Mouse (Mus musculus): ENCODE results near the gene Fli1. TPM values are rescaled to one million over a fixed set of nuclear protein-coding genes. Genes with fewer than 3 reads are reported as not detected.

Gene Fli1
- polyA plus RNA-seq, 1 experiment from 2014 or later = 15.0 TPM

DNA sequence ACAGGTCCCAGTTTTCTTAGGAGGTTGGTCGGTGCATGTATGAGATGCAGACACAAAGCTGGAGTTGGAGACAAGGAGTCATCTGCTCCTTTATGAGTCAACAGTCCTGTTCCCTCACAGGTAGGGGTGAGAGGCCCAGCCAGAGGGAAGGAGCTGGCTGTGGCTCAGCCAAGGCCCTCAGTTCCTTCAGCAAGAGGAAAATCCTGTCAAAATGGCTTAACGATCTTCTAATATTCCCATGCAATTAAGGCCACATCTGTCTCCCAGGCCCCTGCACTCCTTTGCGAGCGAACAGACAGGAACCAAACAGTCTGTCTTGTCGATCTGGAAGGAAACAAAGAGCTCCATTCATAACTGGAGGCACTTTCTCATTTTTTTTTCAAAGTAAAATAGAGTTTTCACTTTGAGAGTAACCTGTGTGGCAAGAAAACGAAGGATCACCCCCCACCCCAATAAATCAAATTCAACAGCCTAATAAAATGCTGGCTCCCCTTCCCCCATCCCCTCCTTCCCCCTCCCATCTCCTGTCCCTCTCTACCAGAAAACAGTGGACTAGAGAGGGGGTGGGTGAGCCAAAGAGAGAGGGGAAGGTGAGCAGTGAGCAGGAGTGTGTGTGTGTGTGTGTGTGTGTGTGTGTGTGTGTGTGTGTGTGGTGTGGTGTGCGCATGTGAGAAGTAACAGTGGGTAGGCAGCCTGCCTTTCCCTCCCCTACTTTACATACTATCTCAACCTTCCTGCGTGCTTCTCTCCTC lies 47.6 kb downstream of the Fli1 start:
- no peaks in the 10 kb centered on the region for H3K36me3 ChIP-seq (ENCODE audit: control insufficient read depth, insufficient read depth, low read length)
- 17% methylated on average over 8 of the region's 8 CpGs for WGBS
- no peak for DNase-seq (ENCODE audit: low spot score)
- no peaks in the 10 kb centered on the region for H3K9me3 ChIP-seq (ENCODE audit: control insufficient read depth, low read length)
- no peak overlapping the region for H3K4me3 ChIP-seq (ENCODE audit: low read depth, low read length)
- no peak overlapping the region for H3K9ac ChIP-seq (ENCODE audit: low read length)
- peaks cover 11% of the 10 kb centered on the region for H3K4me1 ChIP-seq (replicated peaks; ENCODE audit: control insufficient read depth, insufficient read depth, low read length)
- no peaks in the 10 kb centered on the region for H3K27me3 ChIP-seq (replicated peaks; ENCODE audit: control insufficient read depth, insufficient read depth, low read length)
- peak overlapping the region; percentile 24; the same call in 1 of the 2 replicates for H3K4me2 ChIP-seq (ENCODE audit: low read length)
- no peak overlapping the region for H3K27ac ChIP-seq (ENCODE audit: low read depth)
- ATAC-seq (replicated peaks; ENCODE audit: low FRiP score, low TSS enrichment, low read depth) = no peak; the same call in 1 of the 2 replicates

DNA sequence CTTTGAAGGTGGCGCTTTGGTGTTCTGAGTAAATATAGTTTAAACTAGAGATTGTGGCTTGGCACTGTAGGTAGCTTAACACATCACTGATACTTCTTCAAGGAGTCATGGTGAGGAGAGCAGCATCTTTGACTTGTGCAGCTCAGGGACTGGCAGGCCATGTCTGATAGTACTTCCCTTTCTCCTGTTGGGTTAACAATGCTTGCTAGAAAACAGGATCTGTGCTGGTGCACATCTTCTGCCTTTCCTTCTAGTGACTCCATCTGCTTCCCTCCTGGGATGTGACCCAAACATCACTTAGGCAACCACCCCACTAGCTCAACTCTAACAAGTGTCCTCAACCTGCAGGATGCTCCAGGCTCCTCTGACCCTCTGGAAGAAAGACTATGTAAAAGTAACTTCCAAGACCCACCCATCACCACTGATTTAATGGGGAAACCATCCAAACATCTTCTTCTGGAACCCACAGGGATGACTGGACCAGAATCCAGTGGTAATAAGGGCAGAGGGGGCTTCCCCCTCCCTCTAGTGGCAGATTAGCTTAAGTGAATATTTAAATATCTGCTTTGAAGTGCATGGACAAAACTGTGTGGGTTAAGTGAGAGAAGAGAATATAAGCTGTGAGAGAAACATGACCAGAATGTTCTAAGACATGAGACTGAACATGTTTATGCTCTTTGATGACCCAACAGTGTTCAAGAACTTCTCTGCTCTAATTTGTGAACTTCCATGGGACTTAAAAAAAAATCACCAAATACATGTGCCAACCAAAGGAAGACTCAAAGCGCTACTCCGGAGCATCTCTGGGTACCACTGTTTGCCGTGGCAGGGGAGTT lies 48.9 kb downstream of the Fli1 start:
- DNase-seq (ENCODE audit: low spot score) = no peak
- H3K27ac ChIP-seq (ENCODE audit: low read depth) = no peak overlapping the region
- H3K36me3 ChIP-seq (ENCODE audit: control insufficient read depth, insufficient read depth, low read length) = no peaks in the 10 kb centered on the region
- peaks cover 8% of the 10 kb centered on the region for H3K4me1 ChIP-seq (replicated peaks; ENCODE audit: control insufficient read depth, insufficient read depth, low read length)
- no peak for ATAC-seq (replicated peaks; ENCODE audit: low FRiP score, low TSS enrichment, low read depth)
- no peaks in the 10 kb centered on the region for H3K27me3 ChIP-seq (replicated peaks; ENCODE audit: control insufficient read depth, insufficient read depth, low read length)
- H3K9ac ChIP-seq (ENCODE audit: low read length) = no peak overlapping the region
- WGBS = 84% methylated on average over 4 of the region's 4 CpGs
- no peaks in the 10 kb centered on the region for H3K9me3 ChIP-seq (ENCODE audit: control insufficient read depth, low read length)
- H3K4me3 ChIP-seq (ENCODE audit: low read depth, low read length) = no peak overlapping the region
- no peak overlapping the region for H3K4me2 ChIP-seq (ENCODE audit: low read length)

DNA sequence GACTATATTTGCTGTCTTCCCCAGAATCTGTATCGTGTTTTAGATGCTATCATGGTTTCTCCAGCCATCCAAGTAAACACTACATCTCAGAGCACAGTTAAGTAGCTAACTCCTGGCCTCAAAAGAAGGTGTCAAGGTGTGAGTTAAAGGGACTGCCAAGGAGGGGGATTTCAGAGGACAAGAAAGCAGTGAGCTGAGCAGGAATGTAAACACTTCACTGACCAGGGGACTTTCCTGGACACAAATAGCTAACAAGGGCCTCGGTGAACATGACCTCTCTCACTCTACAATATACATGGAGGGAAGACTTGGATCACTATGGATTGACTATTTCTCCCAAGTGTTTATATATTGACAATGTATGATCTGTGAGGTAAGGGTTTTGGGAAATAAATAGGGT lies 49.9 kb downstream of the Fli1 start:
- WGBS = 35% methylated on average over 2 of the region's 2 CpGs
- no peak for ATAC-seq (replicated peaks; ENCODE audit: low FRiP score, low TSS enrichment, low read depth)

DNA sequence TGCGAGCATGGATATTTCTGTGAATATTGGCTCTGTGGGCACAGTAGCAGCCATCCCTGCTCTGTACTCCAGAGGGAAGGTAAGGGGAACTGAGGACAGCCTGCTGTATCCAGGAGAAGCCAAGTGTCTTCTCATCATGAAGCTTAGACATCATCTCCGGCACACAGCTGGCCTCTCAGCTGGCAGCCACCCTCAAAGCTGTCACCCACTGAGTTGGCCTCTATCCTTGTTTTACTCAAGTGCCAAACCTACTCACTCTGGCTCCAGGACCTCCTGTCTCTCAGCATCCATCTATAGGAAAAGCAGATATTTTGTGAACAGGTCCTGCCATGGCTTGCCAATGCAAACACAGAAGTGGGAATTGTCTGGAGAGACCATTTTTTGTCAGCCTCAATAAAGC lies 51.2 kb downstream of the Fli1 start:
- Histone ChIP-seq H3K9ac (ENCODE audit: low read length) (no peak overlapping the region), H3K36me3 (ENCODE audit: control insufficient read depth, insufficient read depth, low read length) (no peaks in the 10 kb centered on the region), H3K27ac (ENCODE audit: low read depth) (no peak overlapping the region), H3K4me1 (replicated peaks; ENCODE audit: control insufficient read depth, insufficient read depth, low read length) (peaks cover 8% of the 10 kb centered on the region), H3K4me2 (ENCODE audit: low read length) (no peak overlapping the region), H3K9me3 (ENCODE audit: control insufficient read depth, low read length) (no peaks in the 10 kb centered on the region), H3K27me3 (replicated peaks; ENCODE audit: control insufficient read depth, insufficient read depth, low read length) (no peaks in the 10 kb centered on the region), H3K4me3 (ENCODE audit: low read depth, low read length) (no peak overlapping the region)
- DNase-seq (ENCODE audit: low spot score) = no peak
- WGBS = 95% methylated on average over 2 of the region's 2 CpGs
- no peak for ATAC-seq (replicated peaks; ENCODE audit: low FRiP score, low TSS enrichment, low read depth)

More for the DNA sequence above, 49.9 kb downstream of the Fli1 start:
- peaks cover 8% of the 10 kb centered on the region for H3K4me1 ChIP-seq (replicated peaks; ENCODE audit: control insufficient read depth, insufficient read depth, low read length)
- no peak overlapping the region for H3K27ac ChIP-seq (ENCODE audit: low read depth)
- H3K4me3 ChIP-seq (ENCODE audit: low read depth, low read length) = no peak overlapping the region
- H3K9ac ChIP-seq (ENCODE audit: low read length) = no peak overlapping the region
- no peaks in the 10 kb centered on the region for H3K27me3 ChIP-seq (replicated peaks; ENCODE audit: control insufficient read depth, insufficient read depth, low read length)
- H3K4me2 ChIP-seq (ENCODE audit: low read length) = no peak overlapping the region
- DNase-seq (ENCODE audit: low spot score) = no peak
- H3K36me3 ChIP-seq (ENCODE audit: control insufficient read depth, insufficient read depth, low read length) = no peaks in the 10 kb centered on the region
- H3K9me3 ChIP-seq (ENCODE audit: control insufficient read depth, low read length) = no peaks in the 10 kb centered on the region

DNA sequence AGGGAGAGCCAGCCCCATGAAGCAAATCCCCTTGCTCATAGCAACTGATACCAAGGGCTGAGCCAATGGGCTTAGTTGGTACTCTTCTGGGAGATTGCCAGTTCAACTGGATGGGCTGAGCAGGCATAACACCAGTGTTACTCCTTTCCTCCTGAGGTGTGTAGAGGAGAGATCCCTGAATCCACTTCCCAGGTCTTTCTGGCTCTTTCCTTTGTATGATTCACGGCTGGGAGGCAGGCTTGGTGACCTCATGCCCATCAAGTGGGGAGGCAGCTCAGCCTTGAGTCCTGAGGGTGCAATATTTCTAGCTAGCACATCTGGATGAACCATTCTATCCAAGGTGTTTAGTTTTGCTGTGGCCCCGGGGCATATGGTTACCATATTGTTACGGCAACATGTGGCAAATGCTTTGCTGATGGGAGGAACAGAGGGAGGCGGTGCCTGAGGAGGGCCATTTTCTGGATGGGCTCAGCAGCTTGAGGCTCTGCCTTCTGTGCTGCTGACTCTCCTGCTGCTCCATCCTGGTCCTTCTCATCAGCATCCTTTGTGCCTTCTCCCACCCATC lies 52.8 kb downstream of the Fli1 start:
- no peak for ATAC-seq (replicated peaks; ENCODE audit: low FRiP score, low TSS enrichment, low read depth)

DNA sequence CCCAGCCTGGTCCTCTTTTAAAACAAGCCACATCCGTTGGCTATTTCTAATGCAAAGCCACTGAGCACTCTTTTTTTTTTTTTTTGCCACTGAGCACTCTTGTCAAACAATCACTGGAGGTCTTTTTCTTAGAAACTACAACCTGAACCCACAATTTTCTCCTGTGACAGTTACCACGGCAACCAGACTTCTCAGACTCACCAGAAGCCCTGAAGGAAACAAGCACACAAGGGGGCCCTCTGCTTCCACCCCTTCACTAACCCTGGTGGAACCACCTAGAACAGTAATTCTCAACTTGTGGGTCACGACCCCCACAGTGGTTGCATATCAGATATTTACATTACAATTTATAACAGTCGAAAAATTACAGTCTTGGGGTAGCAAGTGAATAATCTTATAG lies 53.3 kb downstream of the Fli1 start:
- H3K36me3 ChIP-seq (ENCODE audit: control insufficient read depth, insufficient read depth, low read length) = no peaks in the 10 kb centered on the region
- no peaks in the 10 kb centered on the region for H3K9me3 ChIP-seq (ENCODE audit: control insufficient read depth, low read length)
- WGBS = 55% methylated on average over 4 of the region's 4 CpGs
- no peak overlapping the region for H3K4me3 ChIP-seq (ENCODE audit: low read depth, low read length)
- DNase-seq (ENCODE audit: low spot score) = no peak
- no peak overlapping the region for H3K4me2 ChIP-seq (ENCODE audit: low read length)
- no peak overlapping the region for H3K27ac ChIP-seq (ENCODE audit: low read depth)
- no peaks in the 10 kb centered on the region for H3K4me1 ChIP-seq (replicated peaks; ENCODE audit: control insufficient read depth, insufficient read depth, low read length)
- no peaks in the 10 kb centered on the region for H3K27me3 ChIP-seq (replicated peaks; ENCODE audit: control insufficient read depth, insufficient read depth, low read length)
- H3K9ac ChIP-seq (ENCODE audit: low read length) = no peak overlapping the region
- no peak for ATAC-seq (replicated peaks; ENCODE audit: low FRiP score, low TSS enrichment, low read depth)

More for the DNA sequence above, 52.8 kb downstream of the Fli1 start:
- H3K4me1 ChIP-seq (replicated peaks; ENCODE audit: control insufficient read depth, insufficient read depth, low read length) = no peaks in the 10 kb centered on the region; the same call in 1 of the 2 replicates
- H3K4me3 ChIP-seq (ENCODE audit: low read depth, low read length) = no peak overlapping the region
- H3K9me3 ChIP-seq (ENCODE audit: control insufficient read depth, low read length) = no peaks in the 10 kb centered on the region
- H3K4me2 ChIP-seq (ENCODE audit: low read length) = no peak overlapping the region
- no peak overlapping the region for H3K27ac ChIP-seq (ENCODE audit: low read depth)
- DNase-seq (ENCODE audit: low spot score) = no peak
- no peaks in the 10 kb centered on the region for H3K27me3 ChIP-seq (replicated peaks; ENCODE audit: control insufficient read depth, insufficient read depth, low read length)
- WGBS = 82% methylated on average over 4 of the region's 4 CpGs
- H3K9ac ChIP-seq (ENCODE audit: low read length) = no peak overlapping the region
- H3K36me3 ChIP-seq (ENCODE audit: control insufficient read depth, insufficient read depth, low read length) = no peaks in the 10 kb centered on the region

DNA sequence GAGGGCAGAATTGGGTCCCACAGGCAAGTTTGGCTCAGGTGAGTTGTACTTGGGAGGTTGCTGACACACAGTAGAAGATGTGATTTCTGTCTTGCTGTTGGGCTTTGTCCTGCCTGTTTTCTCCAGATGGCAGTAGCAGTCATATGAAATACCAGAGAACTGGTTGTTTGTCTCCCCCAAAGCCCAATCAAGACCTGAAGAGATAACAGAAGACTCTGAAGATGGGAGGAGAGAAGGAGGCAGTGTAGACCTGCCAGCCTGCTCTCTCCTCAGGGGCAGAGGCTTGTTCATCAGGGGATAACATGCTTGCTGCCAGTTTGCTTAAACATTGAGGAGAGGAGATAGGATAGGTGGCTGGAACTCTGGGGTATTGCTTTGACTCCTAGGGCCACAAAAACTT lies 54.0 kb downstream of the Fli1 start:
- Histone ChIP-seq H3K27ac (ENCODE audit: low read depth) (no peak overlapping the region), H3K4me1 (replicated peaks; ENCODE audit: control insufficient read depth, insufficient read depth, low read length) (no peaks in the 10 kb centered on the region), H3K9me3 (ENCODE audit: control insufficient read depth, low read length) (no peaks in the 10 kb centered on the region), H3K4me3 (ENCODE audit: low read depth, low read length) (no peak overlapping the region), H3K27me3 (replicated peaks; ENCODE audit: control insufficient read depth, insufficient read depth, low read length) (no peaks in the 10 kb centered on the region), H3K9ac (ENCODE audit: low read length) (no peak overlapping the region), H3K36me3 (ENCODE audit: control insufficient read depth, insufficient read depth, low read length) (no peaks in the 10 kb centered on the region), H3K4me2 (ENCODE audit: low read length) (no peak overlapping the region)
- ATAC-seq (replicated peaks; ENCODE audit: low FRiP score, low TSS enrichment, low read depth) = no peak
- no peak for DNase-seq (ENCODE audit: low spot score)

DNA sequence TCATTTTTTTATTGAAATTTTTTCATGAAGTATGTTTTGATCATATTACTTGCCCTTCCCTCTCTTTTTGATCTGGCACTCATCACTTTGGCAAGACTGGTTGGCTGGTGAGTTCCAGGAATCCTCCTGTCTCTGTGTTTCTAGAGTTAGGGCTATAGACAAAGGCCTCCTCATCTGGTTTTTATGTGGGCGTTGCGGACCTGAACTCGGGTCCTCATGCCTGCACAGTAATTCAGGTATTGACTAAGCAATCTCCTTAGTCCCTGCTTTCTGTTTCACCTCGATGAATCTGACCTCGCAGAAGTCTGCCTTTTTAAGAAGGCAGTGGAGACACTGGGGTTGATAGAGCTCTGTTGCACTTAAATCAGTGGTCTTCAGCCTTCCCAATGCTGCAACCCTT lies 54.8 kb downstream of the Fli1 start:
- H3K4me2 ChIP-seq (ENCODE audit: low read length) = no peak overlapping the region
- no peak overlapping the region for H3K4me3 ChIP-seq (ENCODE audit: low read depth, low read length)
- H3K4me1 ChIP-seq (replicated peaks; ENCODE audit: control insufficient read depth, insufficient read depth, low read length) = no peaks in the 10 kb centered on the region
- no peak for DNase-seq (ENCODE audit: low spot score)
- H3K27ac ChIP-seq (ENCODE audit: low read depth) = no peak overlapping the region
- WGBS = 92% methylated on average over 5 of the region's 5 CpGs
- no peaks in the 10 kb centered on the region for H3K9me3 ChIP-seq (ENCODE audit: control insufficient read depth, low read length)
- no peaks in the 10 kb centered on the region for H3K36me3 ChIP-seq (ENCODE audit: control insufficient read depth, insufficient read depth, low read length)
- no peak overlapping the region for H3K9ac ChIP-seq (ENCODE audit: low read length)
- H3K27me3 ChIP-seq (replicated peaks; ENCODE audit: control insufficient read depth, insufficient read depth, low read length) = no peaks in the 10 kb centered on the region
- ATAC-seq (replicated peaks; ENCODE audit: low FRiP score, low TSS enrichment, low read depth) = no peak

All from intestine, embryonic 14.5 days (tissue).